Mouse (Mus musculus): ENCODE results near the gene Gm9733. TPM values are rescaled to one million over a fixed set of nuclear protein-coding genes. Genes with fewer than 3 reads are reported as not detected.
"Not testable (repeated sequence)": the region's sequence is repeated elsewhere in the genome, so short reads cannot be mapped to it uniquely, and the experiment has no call there.

Gm9733 gene
- not detected in 2 replicates for total RNA-seq (2014; fragmentation: Nextera tagmentation)
- not detected in 2 replicates for total RNA-seq (2017)

DNA sequence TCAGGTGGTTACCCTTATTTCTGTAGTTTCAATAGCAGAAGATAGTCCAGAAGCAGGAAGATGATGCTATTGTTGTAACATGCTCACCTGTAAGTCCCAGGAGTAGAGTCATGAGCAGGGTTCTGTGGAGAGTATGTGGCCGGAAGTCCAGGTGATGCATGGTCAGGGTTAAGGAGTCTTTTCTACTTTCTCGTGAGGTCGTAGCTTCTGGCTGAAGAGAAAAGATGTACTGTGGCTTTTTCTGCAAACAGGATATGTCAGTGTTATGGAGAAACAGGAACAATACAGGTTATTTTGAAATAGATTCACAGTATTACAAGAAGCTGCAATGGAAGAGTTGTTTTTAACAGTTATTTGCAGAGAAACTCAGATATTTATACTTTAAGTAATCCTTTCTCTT lies at the start of gene Gm9733:
Gm9733 (minus strand) TSS at position 240 of the 400 bp plus-strand sequence.
- ATAC-seq (replicated peaks; ENCODE audit: low FRiP score, low TSS enrichment, poor library complexity, severe bottlenecking) = no peak

DNA sequence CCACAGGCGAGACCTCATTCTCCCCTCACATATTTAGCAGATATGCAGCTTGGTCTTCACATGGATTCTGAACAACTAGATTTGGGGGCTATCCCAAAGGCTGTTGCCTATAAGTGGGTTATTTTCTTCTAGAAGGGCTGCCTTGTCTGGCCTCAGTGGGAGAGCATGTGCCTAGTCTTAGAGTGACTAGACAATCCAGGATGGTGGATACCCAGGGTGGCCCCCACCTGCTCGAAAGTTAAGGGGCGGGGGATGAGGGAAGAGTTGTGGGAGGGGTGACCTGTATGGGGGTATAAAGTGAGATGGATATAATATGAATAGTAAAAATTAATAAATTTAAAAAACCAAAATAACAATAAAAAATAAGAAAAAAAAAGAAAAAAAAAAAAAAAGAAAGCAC lies 23.6 kb upstream of the Gm9733 start:
- ATAC-seq (replicated peaks; ENCODE audit: low FRiP score, low TSS enrichment, poor library complexity, severe bottlenecking) = not testable (repeated sequence)

DNA sequence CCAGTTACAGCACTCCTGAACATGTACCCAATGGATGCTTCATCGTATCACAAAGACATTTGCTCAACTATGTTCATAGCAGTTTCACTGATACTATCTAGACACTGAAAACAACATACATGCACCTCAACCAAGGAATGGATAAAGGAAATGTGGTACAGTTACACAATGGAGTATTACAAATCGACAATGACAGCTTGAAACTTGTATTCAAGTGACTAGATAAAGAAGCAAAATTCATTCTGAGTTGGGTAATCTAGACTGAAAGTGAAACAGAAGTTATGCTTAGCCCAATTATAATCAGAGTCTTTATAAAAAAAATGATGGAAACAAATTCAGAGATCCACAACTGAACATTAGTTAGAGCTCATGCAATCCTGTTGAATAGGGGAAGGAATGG lies 18.2 kb upstream of the Gm9733 start:
- ATAC-seq (replicated peaks; ENCODE audit: low FRiP score, low TSS enrichment, poor library complexity, severe bottlenecking) = not testable (repeated sequence)

- ATAC-seq (replicated peaks; ENCODE audit: low FRiP score, low TSS enrichment, poor library complexity, severe bottlenecking) = not testable (repeated sequence)
Observed at GRCm38 (mm10) chr3:15345606-15346005, 13.5 kb upstream of the Gm9733 start.

DNA sequence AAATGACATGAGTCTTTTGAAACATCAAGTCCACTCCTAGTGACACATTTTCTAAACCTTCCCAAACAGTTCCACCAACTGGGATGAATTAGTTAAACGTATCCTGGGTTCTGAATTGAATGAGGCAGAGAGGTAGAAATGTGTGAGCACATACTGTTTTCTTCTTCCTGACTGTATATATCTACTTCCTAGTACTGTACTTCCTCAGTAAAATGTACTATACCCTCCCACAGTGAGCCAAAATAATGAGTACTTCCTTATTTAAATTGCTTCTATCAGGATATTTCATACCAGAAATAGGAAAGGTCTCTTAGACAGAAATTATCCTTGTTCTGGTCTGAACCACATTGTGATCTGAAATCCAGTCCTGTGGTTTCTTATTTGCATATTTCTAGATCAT lies 8.2 kb upstream of the Gm9733 start:
- no peak for ATAC-seq (replicated peaks; ENCODE audit: low FRiP score, low TSS enrichment, poor library complexity, severe bottlenecking)

- no peak for ATAC-seq (replicated peaks; ENCODE audit: low FRiP score, low TSS enrichment, poor library complexity, severe bottlenecking)
Observed at GRCm38 (mm10) chr3:15334182-15334581, 2.1 kb upstream of the Gm9733 start.

GRCm38 (mm10) chr3:15331545-15331944 lies 557 bp downstream of the Gm9733 start:
- ATAC-seq (replicated peaks; ENCODE audit: low FRiP score, low TSS enrichment, poor library complexity, severe bottlenecking) = no peak

GRCm38 (mm10) chr3:15329549-15329948 lies 2.6 kb downstream of the Gm9733 start:
- ATAC-seq (replicated peaks; ENCODE audit: low FRiP score, low TSS enrichment, poor library complexity, severe bottlenecking) = no peak

- ATAC-seq (replicated peaks; ENCODE audit: low FRiP score, low TSS enrichment, poor library complexity, severe bottlenecking) = no peak
Observed at GRCm38 (mm10) chr3:15284424-15285328, 47.4 kb downstream of the Gm9733 start.

DNA sequence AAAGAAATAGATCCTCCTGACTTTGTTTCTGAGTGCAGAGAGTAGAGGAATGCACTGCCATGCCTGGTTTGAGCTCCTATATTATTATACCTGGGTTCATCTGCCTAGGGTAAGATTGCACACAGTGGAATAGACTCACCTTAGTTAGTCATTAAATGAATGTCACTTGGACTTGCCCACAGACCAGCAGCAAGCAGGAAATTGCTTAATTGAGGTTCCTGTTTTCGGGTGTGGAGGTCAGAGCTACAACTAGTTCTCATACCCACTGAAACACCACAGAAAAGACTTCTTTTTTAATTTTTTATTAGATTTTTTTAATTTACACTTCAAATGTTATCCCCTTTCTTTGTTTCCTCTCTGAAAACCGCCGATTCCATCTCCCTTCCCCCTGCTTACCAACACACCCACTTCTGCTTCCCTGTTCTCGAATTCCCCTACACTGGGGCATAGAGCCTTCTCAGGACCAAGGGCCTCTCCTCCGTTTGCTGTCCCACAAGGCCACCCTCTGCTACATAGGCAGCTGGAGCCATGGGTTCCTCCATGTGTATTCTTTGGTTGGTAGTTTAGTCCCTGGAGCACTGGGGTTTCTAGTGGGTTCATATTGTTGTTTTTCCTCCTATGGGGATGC lies 56.1 kb downstream of the Gm9733 start:
- no peak for ATAC-seq (replicated peaks; ENCODE audit: low FRiP score, low TSS enrichment, poor library complexity, severe bottlenecking)

DNA sequence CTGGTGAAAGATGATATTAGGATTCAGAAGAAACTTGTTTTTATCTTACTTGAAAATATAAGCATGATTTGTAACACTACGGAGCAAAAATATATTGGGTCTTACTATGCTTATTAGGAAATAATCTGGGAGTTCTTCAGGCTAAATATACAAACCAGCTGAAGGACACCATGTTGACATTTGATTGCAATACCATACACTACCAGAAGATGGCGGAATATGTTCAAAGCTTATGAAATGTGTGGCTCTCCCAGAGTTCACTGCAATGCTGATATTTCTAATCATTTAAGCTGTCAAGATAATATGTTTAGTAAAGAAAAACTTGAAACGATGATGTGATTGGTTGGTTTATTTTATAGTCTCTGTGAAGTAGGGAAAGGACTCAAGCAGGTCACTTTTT lies 67.7 kb downstream of the Gm9733 start:
- ATAC-seq (replicated peaks; ENCODE audit: low FRiP score, low TSS enrichment, poor library complexity, severe bottlenecking) = 0 out of 2 replicates have a peak, but pooled peaks have one; percentile 59

DNA sequence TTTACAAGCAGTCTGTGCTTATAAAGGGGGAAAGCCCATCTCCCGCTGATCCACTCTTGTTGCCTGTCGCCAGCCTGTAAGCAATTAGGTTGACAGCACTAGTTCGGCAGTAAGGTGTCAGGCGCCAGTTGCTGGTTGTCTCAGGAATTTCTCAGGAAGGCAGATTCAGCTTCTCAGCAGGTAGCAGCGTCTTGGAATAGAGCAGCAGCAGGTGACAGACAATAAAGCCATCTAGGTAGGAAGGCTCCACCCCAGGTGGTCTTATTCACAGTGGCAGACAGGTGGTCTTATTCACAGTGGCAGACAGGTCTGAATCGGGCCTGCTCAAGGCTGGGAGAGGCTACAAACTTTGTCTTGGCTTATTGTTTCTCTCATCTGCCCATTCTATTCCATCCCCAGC lies 76.4 kb downstream of the Gm9733 start:
- ATAC-seq (replicated peaks; ENCODE audit: low FRiP score, low TSS enrichment, poor library complexity, severe bottlenecking) = no peak

Other genes with a start within 250 kb of the Gm9733 start
- not detected in 2 replicates for gene Sirpb1a, start 94.2 kb upstream of the Gm9733 start, total RNA-seq (2014; fragmentation: Nextera tagmentation)
- gene Sirpb1a, start 94.2 kb upstream of the Gm9733 start, total RNA-seq (2017) = not detected in 2 replicates
- not detected in 2 replicates for gene Sirpb1b, start 242.8 kb upstream of the Gm9733 start, total RNA-seq (2014; fragmentation: Nextera tagmentation)
- not detected in 2 replicates for gene Sirpb1b, start 242.8 kb upstream of the Gm9733 start, total RNA-seq (2017)